Mouse (Mus musculus) megakaryocyte, embryonic 14.5 days (primary cell): ENCODE measurements around the gene Hacd2.

Experiments
- FLI1 ChIP-seq: IDR thresholded peaks from 2 replicates; pipeline ENCODE4 v1.6.1; 2012; ENCODE audit warnings: low read length, inconsistent platforms, mixed read lengths
- GATA1 ChIP-seq: IDR thresholded peaks from 3 replicates; pipeline ENCODE4 v1.6.1; 2012; ENCODE audit warnings: mixed read lengths, low read length, inconsistent platforms, borderline replicate concordance

DNA sequence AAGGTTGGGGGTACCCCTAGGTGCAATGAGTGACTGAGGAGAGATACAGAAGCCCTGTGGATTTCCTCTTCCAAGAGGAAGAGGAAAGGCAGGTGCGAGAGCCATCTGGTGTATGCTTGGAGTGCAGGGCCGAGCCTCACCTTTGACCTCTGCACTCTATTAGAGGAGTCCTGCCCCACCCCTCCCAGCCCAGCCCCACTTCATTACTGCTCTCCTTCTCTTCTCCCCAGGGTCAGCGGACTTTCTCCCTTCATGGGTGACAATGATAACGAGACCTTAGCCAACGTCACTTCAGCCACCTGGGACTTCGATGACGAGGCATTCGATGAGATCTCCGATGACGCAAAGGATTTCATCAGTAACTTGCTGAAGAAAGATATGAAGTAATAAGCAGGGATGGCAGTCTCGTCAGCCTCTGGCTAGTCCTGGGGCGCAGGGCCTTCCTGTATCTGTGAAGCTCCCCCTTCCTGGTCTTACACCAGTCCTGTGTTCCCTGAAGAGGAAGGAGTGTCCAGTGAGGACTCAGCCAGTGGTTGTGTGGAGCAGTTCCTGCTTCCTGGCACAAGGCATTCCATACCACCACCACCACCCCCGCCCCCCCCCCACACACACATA is 35.9 kb upstream of the Hacd2 start:
- no peak for TF ChIP-seq GATA1
- no peak for TF ChIP-seq FLI1
